Mouse (Mus musculus) thymus, adult 2 months (tissue): ENCODE data around the gene Agpat3.

Source experiments
- CTCF ChIP-seq: fragments of 200-500 bp; IDR thresholded peaks from 2 replicates; pipeline ENCODE4 v1.5.1; 2012; ENCODE audit warnings: mild to moderate bottlenecking, control low read depth, low read length, moderate library complexity, borderline replicate concordance; ENCODE audit not compliant: control insufficient read depth, poor library complexity, insufficient read depth; ENCODE audit errors: extremely low read depth
- POLR2A ChIP-seq: fragments of 200-500 bp; IDR thresholded peaks from 2 replicates; pipeline ENCODE4 v1.6.1; 2012; ENCODE audit warnings: mild to moderate bottlenecking, low read length, control low read depth, moderate library complexity; ENCODE audit not compliant: control insufficient read depth, poor library complexity, insufficient read depth; ENCODE audit errors: extremely low read depth

DNA sequence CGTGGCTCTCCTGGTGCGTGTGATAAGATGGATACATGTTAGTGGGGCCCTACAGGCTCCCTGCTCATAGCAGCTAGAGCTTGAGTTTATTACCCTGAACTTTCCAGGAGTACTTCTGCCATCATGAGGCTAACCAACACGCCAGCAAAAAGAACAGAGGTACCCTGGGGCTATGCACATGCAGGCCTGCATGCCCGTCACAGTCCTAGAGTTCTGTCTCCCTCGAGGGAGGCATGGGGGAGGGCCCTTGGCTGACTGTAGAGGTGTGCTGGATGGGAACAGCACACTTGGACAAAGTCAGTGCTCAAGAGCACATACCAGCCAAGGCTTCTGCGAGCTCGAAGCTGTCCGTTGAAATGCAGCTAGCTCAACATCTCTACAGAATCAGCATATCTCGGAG lies 71.8 kb downstream of the Agpat3 start:
- TF ChIP-seq POLR2A: no peak
- no peak for TF ChIP-seq CTCF
